Mouse (Mus musculus) heart, embryonic 16.5 days (tissue): ENCODE data around the gene Acer1. TPM values are rescaled to one million over a fixed set of nuclear protein-coding genes. Genes with fewer than 3 reads are reported as not detected.
A peak's percentile ranks its signal among the peaks of the same experiment; 100 is the strongest.

Experiments used
- ATAC-seq: fragments of 200-750 bp; cut with Nextera tagmentation; replicated peaks from 2 replicates; pipeline ENCODE4 v1.8.0; 2017; ENCODE audit warnings: moderate number of reproducible peaks; ENCODE audit not compliant: insufficient read depth, low FRiP score; ENCODE audit errors: extremely low read depth
- H3K27ac ChIP-seq: fragments of 300-500 bp; sonication (generic); 2 replicates; pipeline ENCODE4 v1.5.1; 2014; ENCODE audit warnings: mild to moderate bottlenecking, low read length, control low read depth, moderate library complexity
- H3K27me3 ChIP-seq: fragments of 300-500 bp; sonication (generic); 2 replicates; pipeline ENCODE4 v1.6.1; 2014; ENCODE audit warnings: low read length, mixed read lengths; ENCODE audit not compliant: control insufficient read depth, insufficient read depth
- H3K36me3 ChIP-seq: fragments of 300-500 bp; sonication (generic); 2 replicates; pipeline ENCODE4 v1.6.1; 2014; ENCODE audit not compliant: control insufficient read depth, insufficient read depth
- H3K4me1 ChIP-seq: fragments of 300-500 bp; sonication (generic); 2 replicates; pipeline ENCODE4 v1.6.1; 2014; ENCODE audit warnings: low read length, mixed read lengths; ENCODE audit not compliant: control insufficient read depth, insufficient read depth
- H3K4me2 ChIP-seq: fragments of 300-500 bp; sonication (generic); 2 replicates; pipeline ENCODE4 v1.6.1; 2014; ENCODE audit warnings: low read depth, mild to moderate bottlenecking, control low read depth, low read length
- H3K4me3 ChIP-seq: fragments of 300-500 bp; sonication (generic); 2 replicates; pipeline ENCODE4 v1.5.1; 2014; ENCODE audit warnings: mild to moderate bottlenecking, control low read depth, low read length
- H3K9ac ChIP-seq: fragments of 300-500 bp; sonication (generic); 2 replicates; pipeline ENCODE4 v1.6.1; 2014; ENCODE audit warnings: low read length, control low read depth
- H3K9me3 ChIP-seq: fragments of 300-500 bp; sonication (generic); replicated peaks from 2 replicates; pipeline ENCODE4 v1.6.1; 2016; ENCODE audit warnings: low read length; ENCODE audit not compliant: control insufficient read depth
- WGBS: fragments of 180-500 bp; shearing (Covaris S2); extraction: QIAGEN DNeasy Blood & Tissue Kit; methylation state at CpG from one replicate; pipeline ENCODE4 v1.1.7; 2014; 5-methylcytosine and 5-hydroxymethylcytosine counted together
- polyA plus RNA-seq: library from polyadenylated mRNA; unstranded; fragments of >200 nt; fragmentation: Nextera tagmentation; extraction: Ambion mirVana; gene quantifications from 2 replicates; pipeline ENCODE4 v1.2.1, GENCODE M21; 2015

Gene Acer1
- polyA plus RNA-seq: 0.05 TPM in 1 of 2 replicates, not detected in the other

GRCm38 (mm10) chr17:56982013-56982412, at the start of gene Acer1:
Gene Acer1 (minus strand): TSS chr17:56982126.
- no peak within 1 kb of the TSS for H3K4me2 ChIP-seq
- 61% methylated on average over 5 of the region's 5 CpGs for WGBS
- ATAC-seq: no peak; the same call in 1 of the 2 replicates
- no peak within 1 kb of the TSS for H3K9ac ChIP-seq
- no peak within 1 kb of the TSS for H3K4me3 ChIP-seq
- no peaks in the 10 kb centered on the region for H3K36me3 ChIP-seq
- H3K27ac ChIP-seq: no peak within 1 kb of the TSS
- H3K4me1 ChIP-seq: no peaks in the 10 kb centered on the region
- no peaks in the 10 kb centered on the region for H3K27me3 ChIP-seq
- no peaks in the 10 kb centered on the region for H3K9me3 ChIP-seq

DNA sequence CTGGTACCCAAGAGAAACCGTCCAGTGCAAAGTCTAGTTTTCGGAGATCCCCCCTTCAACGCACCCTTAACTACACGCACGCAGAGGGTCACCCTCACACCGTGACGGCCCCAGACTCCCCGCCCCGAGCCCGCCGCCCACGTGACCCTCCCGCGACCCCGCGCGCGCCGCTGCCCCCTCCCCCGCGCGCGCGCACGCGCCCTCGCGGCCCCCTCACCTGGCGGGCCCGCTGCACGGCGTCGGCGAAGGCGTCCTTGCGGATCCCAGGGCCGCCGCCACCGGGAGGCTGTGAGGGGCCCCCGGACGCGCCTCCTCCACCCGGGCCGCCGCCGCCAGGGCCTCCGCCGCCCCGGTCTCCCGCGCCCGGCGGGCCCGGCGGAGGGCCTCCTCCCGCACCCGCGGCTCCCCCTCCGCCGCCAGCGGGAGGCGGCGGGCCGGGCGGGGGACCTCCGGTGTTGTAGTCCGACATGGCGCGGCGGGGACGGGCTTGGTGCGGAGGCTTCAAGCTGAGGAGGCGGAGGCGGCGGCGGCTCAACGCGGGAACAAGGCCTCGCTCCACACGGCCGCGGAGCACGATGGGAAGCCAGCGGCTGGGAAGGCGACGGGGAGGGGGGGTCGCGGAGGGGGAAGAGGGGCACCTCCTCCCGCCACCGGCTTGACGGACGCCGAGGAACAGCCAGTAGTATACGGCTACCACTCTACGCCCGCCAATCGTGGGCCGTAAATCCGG, 49.2 kb upstream of the Acer1 start, which contains the start of gene Khsrp:
Khsrp (minus strand) TSS at position 592 of the 730 bp plus-strand sequence.
- no peak for ATAC-seq
- H3K36me3 ChIP-seq: peaks cover 17% of the 10 kb centered on the region
- H3K27me3 ChIP-seq: no peaks in the 10 kb centered on the region
- peak within 1 kb of the TSS; percentile 91 for H3K4me3 ChIP-seq
- under 1% methylated on average over 76 of the region's 99 CpGs for WGBS
- H3K9me3 ChIP-seq: no peaks in the 10 kb centered on the region
- peak within 1 kb of the TSS; percentile 93 for H3K27ac ChIP-seq
- H3K9ac ChIP-seq: peak within 1 kb of the TSS; percentile 97
- H3K4me1 ChIP-seq: peaks cover 14% of the 10 kb centered on the region
- peak within 1 kb of the TSS; percentile 97 for H3K4me2 ChIP-seq

- H3K9ac ChIP-seq: peak overlapping the region; percentile 97
- no peaks in the 10 kb centered on the region for H3K9me3 ChIP-seq
- 23% methylated on average over 8 of the region's 8 CpGs for WGBS
- no peaks in the 10 kb centered on the region for H3K27me3 ChIP-seq
- peak overlapping the region; percentile 4; the same call in 1 of the 2 replicates for H3K27ac ChIP-seq
- H3K4me2 ChIP-seq: peak overlapping the region; percentile 97
- peaks cover 14% of the 10 kb centered on the region for H3K4me1 ChIP-seq
- ATAC-seq: no peak
- peaks cover 29% of the 10 kb centered on the region for H3K36me3 ChIP-seq
- peak overlapping the region; percentile 91 for H3K4me3 ChIP-seq
These were observed 47.8 kb upstream of the Acer1 start for GRCm38 (mm10) chr17:57029691-57030090.

GRCm38 (mm10) chr17:57027471-57027870, 45.5 kb upstream of the Acer1 start:
- no peak for ATAC-seq
- Histone ChIP-seq H3K4me1 (peaks cover 14% of the 10 kb centered on the region), H3K9me3 (no peaks in the 10 kb centered on the region), H3K36me3 (peaks cover 50% of the 10 kb centered on the region), H3K9ac (no peak overlapping the region), H3K27ac (no peak overlapping the region), H3K4me2 (no peak overlapping the region), H3K27me3 (no peaks in the 10 kb centered on the region), H3K4me3 (no peak overlapping the region)
- 83% methylated on average over 4 of the region's 4 CpGs for WGBS

GRCm38 (mm10) chr17:57020960-57021359, 39.0 kb upstream of the Acer1 start:
- 78% methylated on average over 5 of the region's 5 CpGs for WGBS
- Histone ChIP-seq H3K27me3 (no peaks in the 10 kb centered on the region), H3K4me1 (no peaks in the 10 kb centered on the region), H3K4me2 (no peak overlapping the region), H3K27ac (no peak overlapping the region), H3K9me3 (no peaks in the 10 kb centered on the region), H3K4me3 (no peak overlapping the region), H3K9ac (no peak overlapping the region), H3K36me3 (peaks cover 54% of the 10 kb centered on the region)
- ATAC-seq: no peak

DNA sequence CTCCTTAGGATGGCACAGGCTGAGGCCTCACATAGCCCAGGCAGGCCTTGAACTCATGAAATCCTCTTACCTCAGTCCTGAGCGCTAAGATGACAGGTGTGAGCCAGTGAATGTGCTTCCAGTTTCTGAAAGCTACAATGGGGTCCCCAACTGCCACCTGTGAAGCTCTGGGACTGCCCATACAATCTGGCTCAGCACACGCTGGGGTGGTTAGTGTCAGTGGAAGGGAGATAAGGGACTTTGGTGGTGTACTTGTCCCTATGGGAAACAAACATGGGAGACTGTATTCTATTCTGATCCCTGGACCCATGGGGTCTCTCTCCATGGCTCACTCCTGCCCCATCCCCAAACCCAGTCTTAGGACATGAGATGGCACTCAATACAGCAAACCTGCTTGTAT, 37.8 kb upstream of the Acer1 start:
- Histone ChIP-seq H3K4me2 (no peak overlapping the region), H3K9me3 (no peaks in the 10 kb centered on the region), H3K9ac (no peak overlapping the region), H3K4me1 (no peaks in the 10 kb centered on the region), H3K4me3 (no peak overlapping the region), H3K36me3 (peaks cover 42% of the 10 kb centered on the region), H3K27ac (no peak overlapping the region), H3K27me3 (no peaks in the 10 kb centered on the region)
- ATAC-seq: no peak
- 74% methylated on average over 2 of the region's 2 CpGs for WGBS

DNA sequence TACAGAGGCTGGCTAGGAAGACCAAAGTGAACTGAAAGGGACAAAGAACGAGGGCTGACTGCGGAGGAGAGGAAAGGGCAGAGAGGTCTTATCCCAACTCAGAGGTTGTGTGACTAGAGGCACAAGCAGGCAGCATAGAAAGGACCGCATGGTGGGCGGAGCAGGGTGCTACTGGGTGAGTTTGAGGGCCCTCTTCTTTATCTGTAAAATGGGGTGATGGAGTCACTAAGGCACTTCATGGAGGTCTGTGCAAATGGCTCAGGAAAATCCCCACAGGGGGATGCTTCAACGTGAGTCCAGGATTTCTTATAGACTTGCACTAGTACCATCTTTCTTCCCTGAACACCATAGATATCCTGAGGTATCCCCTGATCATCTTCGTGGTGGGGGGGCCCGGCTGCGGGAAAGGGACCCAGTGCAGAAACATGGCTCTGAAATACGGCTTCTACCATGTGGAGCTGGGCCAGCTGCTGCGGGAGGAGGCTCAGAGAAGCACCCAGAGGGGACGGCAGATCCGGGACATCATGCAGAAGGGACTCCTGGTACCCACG, 30.4 kb upstream of the Acer1 start:
- peak overlapping the region; percentile 74 for H3K27ac ChIP-seq
- 71% methylated on average over 13 of the region's 13 CpGs for WGBS

DNA sequence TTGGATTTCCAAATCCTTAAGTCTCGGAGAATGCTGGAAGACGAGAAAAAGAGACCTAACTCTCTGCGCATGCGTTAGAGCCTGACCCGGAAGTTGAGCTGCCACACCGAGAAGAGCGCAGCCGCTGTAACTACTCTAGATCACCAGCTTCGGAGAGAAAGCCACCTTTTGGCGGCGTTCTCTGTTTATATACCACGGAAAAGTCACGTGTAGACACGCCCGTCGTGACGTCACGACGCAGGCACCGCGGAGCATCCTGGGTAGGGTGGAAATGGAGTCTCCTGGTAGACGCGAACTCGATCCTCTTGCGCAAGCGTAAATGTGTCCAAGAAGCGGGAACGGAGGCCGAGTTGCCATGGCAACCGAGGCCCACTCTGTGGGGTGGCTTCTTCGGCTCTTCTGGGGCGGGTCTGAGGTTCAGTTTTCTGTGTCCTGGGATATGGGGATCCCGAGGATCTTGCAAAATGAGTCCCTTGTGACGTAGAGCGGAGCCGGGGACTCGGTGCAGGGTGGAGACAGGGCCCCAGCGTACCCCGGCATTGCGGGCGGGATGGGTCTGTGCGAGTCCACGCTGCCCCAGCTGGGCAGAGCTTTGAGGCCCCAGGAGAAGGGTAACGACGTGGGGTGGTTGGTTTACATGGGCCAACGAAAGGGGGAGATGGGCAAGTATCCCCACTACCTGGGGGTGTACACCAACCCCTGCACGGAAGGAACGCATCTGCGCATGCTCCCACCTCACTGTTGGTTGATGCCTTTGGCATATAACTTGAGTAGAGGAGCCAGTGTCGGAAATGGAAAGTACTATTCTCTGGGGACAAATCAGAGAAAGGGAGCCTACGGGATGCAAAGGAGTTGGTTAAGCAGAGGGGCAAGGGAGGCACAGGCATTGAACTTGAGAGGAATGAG, 29.6 kb upstream of the Acer1 start, which contains the start of the genes Gtf2f1 and Gm17949:
Gtf2f1 (minus strand) TSS at position 53 of the 906 bp plus-strand sequence.
Gm17949 (plus strand) TSS at position 234 of the 906 bp plus-strand sequence.
- Histone ChIP-seq H3K4me3 (peak within 1 kb of the TSS; percentile 88), H3K4me2 (peak within 1 kb of the TSS; percentile 96), H3K36me3 (peaks cover 13% of the 10 kb centered on the region), H3K27ac (peak within 1 kb of the TSS; percentile 74), H3K4me1 (peaks cover 13% of the 10 kb centered on the region), H3K9me3 (no peaks in the 10 kb centered on the region), H3K27me3 (no peaks in the 10 kb centered on the region), H3K9ac (peak within 1 kb of the TSS; percentile 88)
- WGBS: under 1% methylated on average over 51 of the region's 51 CpGs
- peak; percentile 92 for ATAC-seq

More for the DNA sequence above, 30.4 kb upstream of the Acer1 start:
- Histone ChIP-seq H3K4me2 (peak overlapping the region; percentile 88), H3K27me3 (no peaks in the 10 kb centered on the region), H3K4me3 (peak overlapping the region; percentile 88), H3K36me3 (0 out of 2 replicates have a peak, but pooled peaks cover 4% of the 10 kb centered on the region), H3K4me1 (peaks cover 13% of the 10 kb centered on the region), H3K9ac (peak overlapping the region; percentile 82), H3K9me3 (no peaks in the 10 kb centered on the region)
- ATAC-seq: no peak
